Comparison of ENCODE assay signal across 9 mouse cellular contexts in the genomic region with DNA sequence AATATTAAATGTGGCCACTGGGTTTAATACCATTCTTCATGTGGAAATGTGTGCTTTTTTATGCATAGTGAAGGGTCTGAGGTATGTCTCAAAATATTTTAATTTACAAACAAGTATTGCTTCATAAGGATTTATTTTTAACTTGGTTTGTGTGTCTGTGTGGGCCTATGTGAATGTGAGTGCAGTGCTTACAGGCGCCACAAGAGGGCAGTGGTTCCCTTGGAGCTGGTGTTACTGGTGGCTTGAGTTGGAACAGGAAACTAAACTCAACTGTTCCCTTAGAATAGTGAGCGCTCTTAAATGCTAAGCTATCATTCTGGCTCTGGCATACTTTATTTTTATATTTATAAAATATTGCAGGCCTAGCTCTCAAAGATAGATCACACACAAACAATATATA. TPM values are rescaled to one million over a fixed set of nuclear protein-coding genes. Genes with fewer than 3 reads are reported as not detected.
DNase-seq lines count a peak whose midpoint lies in the region; ATAC-seq and TF ChIP-seq lines count a peak whose summit lies in the region.
"Had no signal": no experiment of that assay in that cellular context is flagged by ENCODE, and none has a peak within 500 bp of the region (broad histone marks: within the 10 kb centered on the region; RNA-seq: fewer than 3 reads in every experiment).

No protein-coding gene starts in this region.

- DNase-seq in hindbrain, embryonic 11.5 days (ENCODE audit: low spot score): peak; percentile 73
- DNase-seq in 3T3-L1 (ENCODE audit: low read depth, low spot score): peak; percentile 48
- DNase-seq in embryo, embryonic 10 days (ENCODE audit: low spot score): peak; percentile 68
- DNase-seq in gastrocnemius, adult 18-20 months (ENCODE audit: low spot score): no peak
- no peak for DNase-seq in thymus, postnatal 0 days (ENCODE audit: low spot score)

- H3K27ac ChIP-seq in hindbrain, embryonic 11.5 days (ENCODE audit: low read depth, low read length): no peak overlapping the region
- H3K27ac ChIP-seq in hindbrain, embryonic 13.5 days: no peak overlapping the region
- no peak overlapping the region for H3K27ac ChIP-seq in ES-Bruce4 (ENCODE audit: insufficient read depth, low read length)
- H3K27ac ChIP-seq: embryonic facial prominence, embryonic 15.5 days had no signal

- no peak for TF ChIP-seq POLR2A in ES-Bruce4 (IDR thresholded peaks at IDR 0.05; ENCODE audit: insufficient read depth, low read length)

- no peaks in the 10 kb centered on the region for H3K4me1 ChIP-seq in hindbrain, embryonic 11.5 days (replicated peaks; ENCODE audit: control insufficient read depth, insufficient read depth, low read length)
- H3K4me1 ChIP-seq in hindbrain, embryonic 13.5 days (replicated peaks): no peaks in the 10 kb centered on the region
- no peaks in the 10 kb centered on the region for H3K4me1 ChIP-seq in ES-Bruce4 (ENCODE audit: control insufficient read depth, insufficient read depth, low read length)
- H3K4me1 ChIP-seq: embryonic facial prominence, embryonic 15.5 days had no signal

- WGBS in hindbrain, embryonic 11.5 days: 50% methylated on average over 2 of the region's 2 CpGs
- WGBS in hindbrain, embryonic 13.5 days: 44% methylated on average over 2 of the region's 2 CpGs

- no peak overlapping the region for H3K4me3 ChIP-seq in hindbrain, embryonic 11.5 days (ENCODE audit: low read depth, low read length)
- H3K4me3 ChIP-seq in hindbrain, embryonic 13.5 days: no peak overlapping the region
- H3K4me3 ChIP-seq in ES-Bruce4 (ENCODE audit: low read depth, low read length): no peak overlapping the region
- H3K4me3 ChIP-seq: embryonic facial prominence, embryonic 15.5 days had no signal

- H3K4me2 ChIP-seq in hindbrain, embryonic 11.5 days (replicated peaks; ENCODE audit: low read depth, low read length): no peak overlapping the region
- H3K4me2 ChIP-seq in hindbrain, embryonic 13.5 days: no peak overlapping the region
- H3K4me2 ChIP-seq: embryonic facial prominence, embryonic 15.5 days had no signal

- TF ChIP-seq CTCF in ES-Bruce4 (IDR thresholded peaks at IDR 0.05; ENCODE audit: low read depth, low read length): peak; percentile 83

- H3K9me3 ChIP-seq in hindbrain, embryonic 11.5 days (ENCODE audit: control insufficient read depth, low read length): no peaks in the 10 kb centered on the region
- no peaks in the 10 kb centered on the region for H3K9me3 ChIP-seq in hindbrain, embryonic 13.5 days
- no peaks in the 10 kb centered on the region for H3K9me3 ChIP-seq in ES-Bruce4 (replicated peaks; ENCODE audit: control insufficient read depth, insufficient read depth, low read length, poor library complexity, severe bottlenecking)
- H3K9me3 ChIP-seq: embryonic facial prominence, embryonic 15.5 days had no signal

- ATAC-seq in hindbrain, embryonic 11.5 days (ENCODE audit: low FRiP score): no peak
- ATAC-seq in hindbrain, embryonic 13.5 days (ENCODE audit: low FRiP score): no peak
- 0 out of 2 replicates have a peak, but pooled peaks have one; percentile 18 for ATAC-seq in megakaryocyte, adult 5-6 weeks (ENCODE audit: poor library complexity, severe bottlenecking)

- H3K27me3 ChIP-seq in hindbrain, embryonic 11.5 days (ENCODE audit: control insufficient read depth, insufficient read depth, low read length): peaks cover 2% of the 10 kb centered on the region; the same call in 1 of the 2 replicates
- peaks cover 6% of the 10 kb centered on the region for H3K27me3 ChIP-seq in hindbrain, embryonic 13.5 days
- peaks cover under 1% of the 10 kb centered on the region; the same call in 1 of the 2 replicates for H3K27me3 ChIP-seq in ES-Bruce4 (ENCODE audit: control insufficient read depth, insufficient read depth, low read length, poor library complexity, severe bottlenecking)
- H3K27me3 ChIP-seq: embryonic facial prominence, embryonic 15.5 days had no signal

- H3K36me3 ChIP-seq in hindbrain, embryonic 11.5 days (ENCODE audit: control insufficient read depth, insufficient read depth, low read length): no peaks in the 10 kb centered on the region
- no peaks in the 10 kb centered on the region for H3K36me3 ChIP-seq in hindbrain, embryonic 13.5 days
- H3K36me3 ChIP-seq in ES-Bruce4 (ENCODE audit: control insufficient read depth, insufficient read depth, low read length, poor library complexity, severe bottlenecking): no peaks in the 10 kb centered on the region
- H3K36me3 ChIP-seq: embryonic facial prominence, embryonic 15.5 days had no signal

- TF ChIP-seq EP300 in ES-Bruce4 (IDR thresholded peaks at IDR 0.05; ENCODE audit: insufficient read depth, low read depth, low read length): no peak

- H3K9ac ChIP-seq in hindbrain, embryonic 11.5 days (ENCODE audit: low read depth, low read length): no peak overlapping the region
- H3K9ac ChIP-seq in hindbrain, embryonic 13.5 days: no peak overlapping the region
- no peak overlapping the region for H3K9ac ChIP-seq in ES-Bruce4 (ENCODE audit: low read depth, poor library complexity, severe bottlenecking)
- H3K9ac ChIP-seq: embryonic facial prominence, embryonic 15.5 days had no signal

RNA-seq across cellular contexts. Expression of gene Pcdh15, which starts 6.8 kb away (rescaled TPM):
- 1.3 and 2.0 TPM in 2 replicates for polyA plus RNA-seq in hindbrain, embryonic 11.5 days (2014; fragmentation: Nextera tagmentation; extraction: Ambion mirVana)
- 8.2 and 8.9 TPM in 2 replicates for polyA plus RNA-seq in hindbrain, embryonic 13.5 days (2015; fragmentation: Nextera tagmentation; extraction: Ambion mirVana)
- polyA plus RNA-seq in ES-Bruce4 (2011; ENCODE audit: insufficient read depth, insufficient read length, low read depth, missing spikeins): 0.12 TPM in 1 of 2 replicates, not detected in the other
- not detected in 2 replicates for total RNA-seq in megakaryocyte, adult 5-6 weeks (2015)
- total RNA-seq in megakaryocyte, adult 5-6 weeks (2017): not detected in 2 replicates
- under 1 TPM; 0.19 to 0.23 TPM for total RNA-seq in gastrocnemius, adult 18-20 months (2021)
- polyA plus RNA-seq in thymus, postnatal 0 days (2015; fragmentation: Nextera tagmentation; extraction: Ambion mirVana): 0.72 and 0.85 TPM in 2 replicates

Comparison
In these comparisons a context has a peak if more than half of its experiments do, and no peak if none do; other contexts are left out.
1. DNase-seq: peak in hindbrain, embryonic 11.5 days (single experiment), 3T3-L1 (single experiment) and embryo, embryonic 10 days (single experiment); none in gastrocnemius, adult 18-20 months (single experiment) and thymus, postnatal 0 days (single experiment).